Mouse (Mus musculus) CH12.LX (cell line): ENCODE data around the gene Fam160a1.

Experiments used
- CTCF ChIP-seq, 2 experiments: IDR thresholded peaks in 1 of 2; conservative IDR thresholded peaks in 1 of 2; 2 replicates each; pipeline ENCODE4 v1.5.1; 2011 to 2012; ENCODE audit warnings: low read depth in 2 of 2, low read length in 2 of 2, improper control_type of control experiment in 1 of 2, inconsistent platforms in 1 of 2, mild to moderate bottlenecking in 1 of 2, moderate library complexity in 1 of 2
- E2F4 ChIP-seq: IDR thresholded peaks from 2 replicates; pipeline ENCODE4 v1.6.1; 2011; ENCODE audit warnings: low read depth, low read length, improper control_type of control experiment; ENCODE audit not compliant: insufficient replicate concordance
- JUND ChIP-seq: conservative IDR thresholded peaks from 2 replicates; pipeline ENCODE4 v1.6.1; 2011; ENCODE audit warnings: low read depth, low read length, improper control_type of control experiment
- MEF2A ChIP-seq: IDR thresholded peaks from 2 replicates; pipeline ENCODE4 v1.6.1; 2014; ENCODE audit warnings: low read depth, mild to moderate bottlenecking, inconsistent platforms, low read length, improper control_type of control experiment, borderline replicate concordance
- POLR2A ChIP-seq: IDR thresholded peaks from 2 replicates; pipeline ENCODE4 v1.6.1; 2011; ENCODE audit warnings: low read depth, mild to moderate bottlenecking, improper control_type of control experiment, low read length
- ZNF384 ChIP-seq: IDR thresholded peaks from 2 replicates; pipeline ENCODE4 v1.6.1; 2012; ENCODE audit warnings: low read depth, low read length, improper control_type of control experiment, inconsistent platforms

GRCm38 (mm10) chr3:85679312-85679933 lies 137.7 kb downstream of the Fam160a1 start:
- no peak for TF ChIP-seq POLR2A
- TF ChIP-seq E2F4: no peak
- no peak for TF ChIP-seq ZNF384
- no peak for TF ChIP-seq CTCF (conservative IDR thresholded peaks at IDR 0.05 in 1 of 2, IDR thresholded peaks at IDR 0.05 in 1 of 2; ENCODE audit: low read depth in 2 of 2, low read length in 2 of 2)
- no peak for TF ChIP-seq JUND
- TF ChIP-seq MEF2A: no peak
